Mouse (Mus musculus) hindbrain, embryonic 14.5 days (tissue): Measurements from ENCODE around the gene Gata5. TPM values are rescaled to one million over a fixed set of nuclear protein-coding genes. Genes with fewer than 3 reads are reported as not detected.

Experiments
- ATAC-seq: fragments of 200-750 bp; cut with Nextera tagmentation; 2 replicates; pipeline ENCODE4 v1.8.0; 2017; ENCODE audit warnings: moderate number of reproducible peaks, mild to moderate bottlenecking, moderate TSS enrichment, moderate library complexity; ENCODE audit not compliant: low FRiP score
- DNase-seq: peaks from one replicate; pipeline ENCODE4 v3.0.0-alpha.2; 2015; ENCODE audit warnings: low spot score
- H3K27ac ChIP-seq: fragments of 300-500 bp; sonication (generic); 2 replicates; pipeline ENCODE4 v1.5.1; 2014; ENCODE audit warnings: mild to moderate bottlenecking, moderate library complexity
- H3K27me3 ChIP-seq: fragments of 300-500 bp; sonication (generic); 2 replicates; pipeline ENCODE4 v1.6.1; 2014; ENCODE audit warnings: mild to moderate bottlenecking, low read length, mixed read lengths; ENCODE audit not compliant: control insufficient read depth, insufficient read depth
- H3K36me3 ChIP-seq: fragments of 300-500 bp; sonication (generic); replicated peaks from 2 replicates; pipeline ENCODE4 v1.6.1; 2014; ENCODE audit not compliant: control insufficient read depth, insufficient read depth
- H3K4me1 ChIP-seq: fragments of 300-500 bp; sonication (generic); replicated peaks from 2 replicates; pipeline ENCODE4 v1.6.1; 2014; ENCODE audit warnings: antibody characterized with exemption, low read length, mixed read lengths; ENCODE audit not compliant: control insufficient read depth, insufficient read depth
- H3K4me2 ChIP-seq: fragments of 300-500 bp; sonication (generic); replicated peaks from 2 replicates; pipeline ENCODE4 v1.6.1; 2014; ENCODE audit warnings: mild to moderate bottlenecking, moderate library complexity
- H3K4me3 ChIP-seq: fragments of 300-500 bp; sonication (generic); replicated peaks from 2 replicates; pipeline ENCODE4 v1.5.1; 2014; ENCODE audit warnings: mild to moderate bottlenecking, low read length
- H3K9ac ChIP-seq: fragments of 300-500 bp; sonication (generic); 2 replicates; pipeline ENCODE4 v1.6.1; 2014
- H3K9me3 ChIP-seq: fragments of 300-500 bp; sonication (generic); 2 replicates; pipeline ENCODE4 v1.6.1; 2016; ENCODE audit warnings: low read length; ENCODE audit not compliant: control insufficient read depth
- WGBS: fragments of 180-500 bp; shearing (Covaris S2); extraction: QIAGEN DNeasy Blood & Tissue Kit; methylation state at CpG from one replicate; pipeline ENCODE4 v1.1.7; 2014; 5-methylcytosine and 5-hydroxymethylcytosine counted together
- polyA plus RNA-seq: library from polyadenylated mRNA; unstranded; fragments of >200 nt; fragmentation: Nextera tagmentation; extraction: Ambion mirVana; gene quantifications from 2 replicates; pipeline ENCODE4 v1.2.1, GENCODE M21; 2014

The Gata5 gene
- polyA plus RNA-seq, 1 experiment from 2014 or later, result 0.05 TPM

DNA sequence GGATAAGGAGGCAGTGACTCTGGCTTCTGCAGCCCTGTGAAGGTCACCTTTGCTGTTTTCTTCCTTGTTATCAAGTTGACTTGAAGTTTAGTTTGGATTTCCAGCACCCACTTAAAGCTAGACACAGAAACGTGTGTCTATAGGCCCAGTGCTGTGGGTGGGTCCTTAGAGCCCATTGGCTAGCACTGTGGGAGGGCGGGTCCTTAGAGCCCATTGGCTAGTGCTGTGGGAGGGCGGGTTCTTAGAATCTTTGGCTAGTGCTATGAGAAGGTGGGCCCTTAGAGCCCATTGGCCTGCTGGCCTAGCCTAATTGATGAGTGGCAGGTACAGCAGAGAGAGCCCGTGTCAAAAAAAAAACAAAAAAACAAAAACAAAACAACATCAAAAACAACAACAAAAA is 14.3 kb downstream of the Gata5 start:
- DNase-seq (no peak), ATAC-seq (no peak)
- H3K9ac ChIP-seq, result no peak overlapping the region
- no peaks in the 10 kb centered on the region for H3K4me1 ChIP-seq
- H3K27ac ChIP-seq, result no peak overlapping the region
- no peak overlapping the region for H3K4me2 ChIP-seq
- no peaks in the 10 kb centered on the region for H3K9me3 ChIP-seq
- 75% methylated on average over 4 of the region's 4 CpGs for WGBS
- H3K27me3 ChIP-seq, result no peaks in the 10 kb centered on the region
- no peaks in the 10 kb centered on the region for H3K36me3 ChIP-seq
- no peak overlapping the region for H3K4me3 ChIP-seq

DNA sequence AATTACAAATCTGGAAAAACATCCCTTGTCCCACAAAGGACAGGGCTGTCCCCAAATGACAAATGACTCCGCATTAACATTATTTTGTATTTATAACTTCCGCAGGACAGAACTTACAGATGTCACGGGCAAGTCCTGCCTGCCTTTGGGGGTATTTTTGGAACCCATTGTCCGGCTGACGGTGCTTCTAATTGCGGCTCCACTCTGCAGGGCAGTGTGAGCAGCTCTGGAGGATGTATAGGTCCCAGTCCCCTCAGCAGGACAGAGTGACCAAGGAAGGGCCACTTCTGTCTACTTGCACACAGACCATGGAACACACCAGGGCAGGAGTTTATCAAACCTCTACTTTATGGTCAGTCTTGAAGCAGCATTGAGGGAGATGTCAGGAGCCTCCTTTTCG is 16.9 kb downstream of the Gata5 start:
- Histone ChIP-seq H3K4me1 (no peaks in the 10 kb centered on the region), H3K27me3 (no peaks in the 10 kb centered on the region), H3K9ac (no peak overlapping the region), H3K9me3 (no peaks in the 10 kb centered on the region), H3K36me3 (no peaks in the 10 kb centered on the region), H3K4me2 (no peak overlapping the region), H3K4me3 (no peak overlapping the region), H3K27ac (no peak overlapping the region)
- DNase-seq (no peak), ATAC-seq (no peak)
- 78% methylated on average over 7 of the region's 7 CpGs for WGBS

DNA sequence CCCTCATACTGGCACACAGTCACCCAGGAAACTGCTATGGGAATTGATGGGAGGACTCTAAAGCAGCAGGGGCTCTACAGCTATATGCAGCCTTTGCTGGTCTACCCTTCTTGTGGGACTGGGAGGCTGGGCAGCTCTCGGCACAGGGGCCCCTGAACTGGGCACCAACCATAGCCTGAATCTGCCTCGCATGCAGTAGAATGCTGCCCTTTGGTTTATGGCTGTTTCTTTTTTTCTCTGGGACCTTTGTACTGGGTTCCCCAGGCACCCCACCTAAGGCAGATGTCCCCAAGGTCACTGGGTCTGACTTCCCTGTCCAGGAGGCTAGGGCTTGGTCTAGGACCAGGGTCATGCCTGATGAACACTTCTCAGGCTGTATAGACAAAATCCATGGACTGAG is 20.2 kb downstream of the Gata5 start:
- DNase-seq, result no peak
- ATAC-seq, result no peak
- Histone ChIP-seq H3K4me3 (no peak overlapping the region), H3K9ac (no peak overlapping the region), H3K4me1 (no peaks in the 10 kb centered on the region), H3K4me2 (no peak overlapping the region), H3K36me3 (no peaks in the 10 kb centered on the region), H3K9me3 (no peaks in the 10 kb centered on the region), H3K27me3 (no peaks in the 10 kb centered on the region), H3K27ac (no peak overlapping the region)
- WGBS, result 86% methylated on average over 2 of the region's 2 CpGs

DNA sequence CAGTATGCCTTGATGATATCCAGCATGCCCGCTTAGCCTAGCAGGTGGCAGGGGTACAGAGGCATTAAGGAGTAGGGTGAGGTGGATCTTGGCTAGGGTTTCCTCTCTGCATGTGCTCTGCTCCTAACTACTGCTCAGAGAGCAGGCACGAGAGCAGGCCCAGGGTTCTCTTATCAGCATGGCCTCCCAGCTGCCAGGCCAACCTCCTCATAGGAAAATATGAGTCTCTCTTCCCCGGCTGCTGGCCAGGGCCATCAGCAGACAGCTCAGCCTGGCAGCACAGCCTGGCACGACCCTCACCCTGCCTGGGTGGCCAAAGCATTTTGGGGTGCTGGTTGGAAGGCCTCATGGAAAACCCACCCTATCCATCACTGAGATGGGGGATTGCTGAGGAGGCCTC is 23.4 kb downstream of the Gata5 start:
- Histone ChIP-seq H3K9ac (no peak overlapping the region), H3K27me3 (no peaks in the 10 kb centered on the region), H3K4me3 (no peak overlapping the region), H3K4me1 (no peaks in the 10 kb centered on the region), H3K9me3 (no peaks in the 10 kb centered on the region), H3K36me3 (no peaks in the 10 kb centered on the region), H3K27ac (no peak overlapping the region), H3K4me2 (no peak overlapping the region)
- DNase-seq, result no peak
- 87% methylated on average over 4 of the region's 4 CpGs for WGBS
- no peak for ATAC-seq

DNA sequence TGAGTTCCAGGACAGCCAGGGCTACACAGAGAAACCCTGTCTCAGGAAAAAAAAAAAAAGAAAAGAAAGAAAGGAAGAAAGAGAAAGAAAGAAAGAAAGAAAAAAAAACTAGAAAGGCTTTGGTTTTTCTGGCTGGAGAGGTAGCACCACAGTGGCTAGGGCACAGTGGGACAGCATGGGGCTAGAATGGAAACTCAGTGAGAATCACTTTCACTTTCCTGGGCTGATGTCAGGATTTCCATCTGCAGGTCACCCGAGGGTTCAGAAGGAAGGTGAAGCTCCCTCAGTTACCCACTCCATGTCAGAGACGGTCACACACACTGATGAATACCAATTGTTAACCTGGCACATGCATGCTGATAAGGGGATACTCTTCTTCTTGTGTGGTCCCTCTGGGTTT is 26.8 kb downstream of the Gata5 start:
- Histone ChIP-seq H3K36me3 (no peaks in the 10 kb centered on the region), H3K9ac (no peak overlapping the region), H3K4me1 (no peaks in the 10 kb centered on the region), H3K9me3 (no peaks in the 10 kb centered on the region), H3K4me3 (no peak overlapping the region), H3K4me2 (no peak overlapping the region), H3K27me3 (no peaks in the 10 kb centered on the region), H3K27ac (no peak overlapping the region)
- ATAC-seq (no peak), DNase-seq (no peak)
- WGBS, result 57% methylated on average over 2 of the region's 2 CpGs

DNA sequence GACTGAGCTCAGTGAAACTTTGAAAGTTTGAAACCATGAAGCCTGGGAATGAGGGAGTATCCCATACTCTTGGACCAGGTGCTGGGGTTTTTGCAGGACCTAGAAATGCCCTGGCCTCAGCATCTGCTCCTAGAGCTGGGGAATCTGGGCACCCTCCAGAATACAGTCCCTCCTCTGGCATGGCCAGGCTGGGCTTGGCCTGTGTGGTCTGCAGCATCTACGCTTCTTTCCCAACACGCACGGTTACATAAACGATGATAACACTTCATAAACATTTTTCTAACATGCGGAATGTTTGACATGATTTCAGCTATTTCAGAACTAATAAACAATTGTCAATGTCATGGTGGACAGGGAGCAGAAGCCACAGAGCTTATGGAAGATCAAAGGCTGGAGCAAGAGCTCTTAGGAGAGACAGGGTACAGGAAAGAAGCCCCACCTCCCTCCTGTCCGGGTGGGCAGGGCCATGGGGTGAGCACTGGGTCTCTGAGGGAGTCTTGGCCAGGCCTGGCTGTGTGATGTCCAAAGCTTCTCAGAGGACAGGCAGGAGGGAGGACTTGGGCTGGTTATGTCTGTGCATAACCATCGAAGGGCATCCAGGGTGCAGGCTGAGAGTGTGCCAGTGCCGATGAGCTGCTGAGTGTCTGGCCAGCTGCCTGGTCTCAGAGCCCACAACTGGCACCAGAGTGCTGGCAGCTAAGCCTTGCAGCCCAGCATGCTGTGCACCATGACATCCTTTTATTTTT is 27.9 kb downstream of the Gata5 start:
- H3K27ac ChIP-seq, result no peak overlapping the region
- peaks cover 5% of the 10 kb centered on the region; the same call in 1 of the 2 replicates for H3K9me3 ChIP-seq
- ATAC-seq, result no peak
- no peak for DNase-seq
- no peak overlapping the region for H3K4me2 ChIP-seq
- H3K27me3 ChIP-seq, result no peaks in the 10 kb centered on the region
- H3K36me3 ChIP-seq, result no peaks in the 10 kb centered on the region
- 88% methylated on average over 8 of the region's 8 CpGs for WGBS
- H3K4me3 ChIP-seq, result no peak overlapping the region
- H3K4me1 ChIP-seq, result no peaks in the 10 kb centered on the region
- H3K9ac ChIP-seq, result no peak overlapping the region

DNA sequence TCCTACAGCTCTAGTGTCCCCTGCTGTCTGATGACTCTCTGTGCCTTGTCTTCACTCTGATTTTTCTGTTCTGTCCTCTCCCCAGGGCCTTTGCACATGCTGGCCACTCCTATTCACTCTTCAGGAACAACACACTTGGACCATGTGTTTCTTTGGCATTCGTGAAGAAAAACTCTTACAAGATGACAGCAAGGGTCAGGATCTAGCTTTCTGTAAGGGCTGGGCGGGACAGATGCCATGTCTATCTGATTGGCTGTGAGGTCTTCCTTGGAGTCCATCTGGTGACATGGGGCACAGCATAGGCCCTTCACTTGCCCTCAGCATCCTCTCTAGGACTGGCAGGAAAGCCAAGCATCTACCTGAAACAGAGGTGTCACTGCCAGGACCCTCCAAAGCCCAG is 28.5 kb downstream of the Gata5 start:
- no peak for DNase-seq
- 77% methylated on average over 2 of the region's 2 CpGs for whole genome bisulfite sequencing
- no peaks in the 10 kb centered on the region for H3K4me1 ChIP-seq
- no peak overlapping the region for H3K9ac ChIP-seq
- H3K4me3 ChIP-seq, result no peak overlapping the region
- no peak overlapping the region for H3K4me2 ChIP-seq
- no peaks in the 10 kb centered on the region for H3K27me3 ChIP-seq
- no peak overlapping the region for H3K27ac ChIP-seq
- no peaks in the 10 kb centered on the region for H3K36me3 ChIP-seq
- no peak for ATAC-seq
- peaks cover 10% of the 10 kb centered on the region; the same call in 1 of the 2 replicates for H3K9me3 ChIP-seq

DNA sequence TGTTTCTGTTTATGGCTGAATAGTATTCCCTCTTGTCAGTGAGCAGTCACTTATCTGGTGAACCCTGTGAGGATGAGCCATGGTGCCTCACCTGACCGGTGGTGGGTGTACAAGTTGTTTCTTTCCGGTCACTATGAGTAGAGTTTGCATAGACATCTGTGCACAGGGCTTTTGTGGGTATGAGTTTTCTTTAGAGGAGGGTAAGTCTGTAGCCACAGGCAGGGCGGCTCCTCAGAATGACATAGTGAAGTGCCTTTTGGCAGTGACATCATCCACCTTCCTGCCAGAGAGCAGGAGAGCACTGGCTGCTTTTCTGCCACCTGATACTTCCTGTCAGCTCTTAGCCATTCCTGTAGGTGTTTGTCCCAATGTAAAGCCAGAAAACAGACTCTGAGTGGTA is 29.0 kb downstream of the Gata5 start:
- Histone ChIP-seq H3K27ac (no peak overlapping the region), H3K27me3 (no peaks in the 10 kb centered on the region), H3K9me3 (peaks cover 10% of the 10 kb centered on the region; the same call in 1 of the 2 replicates), H3K4me3 (no peak overlapping the region), H3K36me3 (no peaks in the 10 kb centered on the region), H3K9ac (no peak overlapping the region), H3K4me2 (no peak overlapping the region), H3K4me1 (no peaks in the 10 kb centered on the region)
- ATAC-seq (no peak), DNase-seq (no peak)
- 92% methylated on average over 3 of the region's 3 CpGs for WGBS

DNA sequence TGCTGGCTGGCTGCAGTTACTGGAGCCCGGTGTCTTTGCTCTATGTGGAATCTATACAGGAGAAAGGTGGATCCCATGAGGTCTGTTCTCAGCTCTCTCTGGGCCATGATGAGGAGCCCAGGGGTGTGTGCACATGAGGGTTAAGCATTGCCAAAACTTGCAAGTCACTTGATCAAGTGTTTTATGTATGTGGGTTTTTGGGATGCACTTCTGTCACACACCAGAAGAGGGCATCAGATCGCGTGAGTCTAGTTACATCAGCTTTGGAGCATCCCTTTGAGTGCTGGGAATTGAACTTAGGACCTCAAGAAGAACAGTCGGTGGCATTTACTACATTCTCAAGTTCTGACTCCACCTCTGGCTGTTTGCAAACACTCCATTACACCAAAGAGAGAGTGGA is 29.9 kb downstream of the Gata5 start:
- Histone ChIP-seq H3K4me3 (no peak overlapping the region), H3K9ac (no peak overlapping the region), H3K36me3 (no peaks in the 10 kb centered on the region), H3K9me3 (peaks cover 10% of the 10 kb centered on the region; the same call in 1 of the 2 replicates), H3K4me1 (no peaks in the 10 kb centered on the region), H3K4me2 (no peak overlapping the region), H3K27ac (no peak overlapping the region), H3K27me3 (no peaks in the 10 kb centered on the region)
- ATAC-seq (no peak), DNase-seq (no peak)
- 53% methylated on average over 4 of the region's 4 CpGs for WGBS

DNA sequence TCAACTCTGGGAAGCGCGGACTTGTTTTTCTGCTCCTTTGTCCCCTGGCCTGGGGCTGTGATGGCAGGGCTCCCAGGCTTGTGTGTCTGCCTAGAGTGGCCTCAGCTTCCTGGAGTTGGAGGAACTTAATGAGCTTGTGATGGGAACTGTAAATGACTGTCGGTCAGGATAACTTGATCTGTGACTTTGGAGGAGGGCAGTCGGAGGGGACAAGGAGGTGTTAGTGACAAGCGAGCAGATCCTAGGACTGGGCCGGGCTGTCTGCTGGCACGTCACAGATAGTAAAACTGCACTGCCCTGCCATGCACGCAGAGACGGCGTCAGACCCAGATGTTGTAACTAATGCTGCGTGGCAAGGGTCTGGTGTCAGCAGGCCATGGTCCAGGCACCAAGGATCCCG is 31.0 kb downstream of the Gata5 start:
- Histone ChIP-seq H3K4me2 (no peak overlapping the region), H3K27ac (no peak overlapping the region), H3K9me3 (peaks cover 10% of the 10 kb centered on the region; the same call in 1 of the 2 replicates), H3K4me1 (no peaks in the 10 kb centered on the region), H3K4me3 (no peak overlapping the region), H3K27me3 (no peaks in the 10 kb centered on the region), H3K9ac (no peak overlapping the region), H3K36me3 (no peaks in the 10 kb centered on the region)
- ATAC-seq, result no peak
- WGBS, result 92% methylated on average over 12 of the region's 12 CpGs
- no peak for DNase-seq
